12 mouse cellular contexts compared by ENCODE assay signal in genomic region chrX:58503573-58503972, GRCm38 (mm10).
DNase-seq lines count a peak whose midpoint lies in the region; ATAC-seq and TF ChIP-seq lines count a peak whose summit lies in the region.
"Had no signal": no experiment of that assay in that cellular context is flagged by ENCODE, and none has a peak within 500 bp of the region (broad histone marks: within the 10 kb centered on the region; RNA-seq: fewer than 3 reads in every experiment).

No protein-coding gene starts in this region.

- H3K27me3 ChIP-seq in cerebellum, adult 2 months (ENCODE audit: control insufficient read depth, insufficient read depth, low read length), result no peaks in the 10 kb centered on the region
- H3K27me3 ChIP-seq in forebrain, embryonic 13.5 days, result no peaks in the 10 kb centered on the region
- no peaks in the 10 kb centered on the region for H3K27me3 ChIP-seq in midbrain, postnatal 0 days (ENCODE audit: insufficient read depth, low read length)
- H3K27me3 ChIP-seq: heart, embryonic 15.5 days had no signal

- no peaks in the 10 kb centered on the region for H3K9me3 ChIP-seq in forebrain, embryonic 13.5 days (replicated peaks)
- no peaks in the 10 kb centered on the region for H3K9me3 ChIP-seq in midbrain, postnatal 0 days (ENCODE audit: low read length)
- H3K9me3 ChIP-seq: heart, embryonic 15.5 days had no signal

- TF ChIP-seq CTCF in cerebellum, adult 2 months (IDR thresholded peaks at IDR 0.05; ENCODE audit: borderline replicate concordance, insufficient read depth, low read depth, low read length), result no peak
- no peak for TF ChIP-seq CTCF in midbrain, postnatal 0 days (IDR thresholded peaks at IDR 0.05)

- WGBS in cerebellum, adult 2 months, result 29% methylated on average over 1 of the region's 1 CpGs
- 50% methylated on average over 1 of the region's 1 CpGs for WGBS in forebrain, embryonic 13.5 days
- 0% methylated on average over 1 of the region's 1 CpGs for WGBS in midbrain, postnatal 0 days

- peak; percentile 45 to 51 for DNase-seq in cerebellum, postnatal 10 days
- no peak for DNase-seq in cerebellum, adult 2 months
- DNase-seq in layer of hippocampus, adult 8-10 months (ENCODE audit: low spot score in 2 of 2), result peak; percentile 43 to 44
- DNase-seq in midbrain, postnatal 0 days (ENCODE audit: low spot score), result peak; percentile 71
- DNase-seq in ovary, postnatal 10 days (ENCODE audit: low spot score), result no peak
- no peak for DNase-seq in B cell, adult 2 months
- DNase-seq in liver, result no peak
- DNase-seq: adrenal gland, adult 2 months; cerebellum, adult 9-11 months had no signal

- no peaks in the 10 kb centered on the region for H3K4me1 ChIP-seq in cerebellum, adult 2 months (ENCODE audit: control insufficient read depth, insufficient read depth, low read length)
- H3K4me1 ChIP-seq in forebrain, embryonic 13.5 days, result 0 out of 2 replicates have a peak, but pooled peaks cover 3% of the 10 kb centered on the region
- H3K4me1 ChIP-seq in midbrain, postnatal 0 days (ENCODE audit: insufficient read depth, low read length), result no peaks in the 10 kb centered on the region
- H3K4me1 ChIP-seq: heart, embryonic 15.5 days had no signal

- peak; percentile 57 for ATAC-seq in forebrain, embryonic 13.5 days
- ATAC-seq in midbrain, postnatal 0 days (ENCODE audit: low FRiP score), result 0 out of 2 replicates have a peak, but pooled peaks have one; percentile 38

- no peaks in the 10 kb centered on the region for H3K36me3 ChIP-seq in forebrain, embryonic 13.5 days (ENCODE audit: poor library complexity, severe bottlenecking)
- H3K36me3 ChIP-seq in midbrain, postnatal 0 days (ENCODE audit: insufficient read depth, low read length), result no peaks in the 10 kb centered on the region
- H3K36me3 ChIP-seq: heart, embryonic 15.5 days had no signal

- H3K4me2 ChIP-seq in forebrain, embryonic 13.5 days, result no peak overlapping the region
- no peak overlapping the region for H3K4me2 ChIP-seq in midbrain, postnatal 0 days (ENCODE audit: low read depth, low read length, poor library complexity, severe bottlenecking)
- H3K4me2 ChIP-seq: heart, embryonic 15.5 days had no signal

- no peak overlapping the region for H3K27ac ChIP-seq in cerebellum, adult 2 months (ENCODE audit: insufficient read depth, low read length)
- H3K27ac ChIP-seq in forebrain, embryonic 13.5 days, result no peak overlapping the region
- H3K27ac ChIP-seq in midbrain, postnatal 0 days (ENCODE audit: low read depth, low read length), result no peak overlapping the region
- H3K27ac ChIP-seq: heart, embryonic 15.5 days; kidney, postnatal 0 days had no signal

- H3K9ac ChIP-seq in forebrain, embryonic 13.5 days, result no peak overlapping the region
- no peak overlapping the region for H3K9ac ChIP-seq in midbrain, postnatal 0 days (replicated peaks; ENCODE audit: low read length, poor library complexity, severe bottlenecking)
- H3K9ac ChIP-seq: heart, embryonic 15.5 days had no signal

- TF ChIP-seq POLR2A in cerebellum, adult 2 months (IDR thresholded peaks at IDR 0.05; ENCODE audit: borderline replicate concordance, insufficient read depth, low read length), result no peak

- no peak overlapping the region for H3K4me3 ChIP-seq in cerebellum, adult 2 months (replicated peaks; ENCODE audit: insufficient read depth, low read depth, low read length)
- no peak overlapping the region for H3K4me3 ChIP-seq in forebrain, embryonic 13.5 days
- no peak overlapping the region for H3K4me3 ChIP-seq in midbrain, postnatal 0 days (ENCODE audit: low read depth, low read length)
- H3K4me3 ChIP-seq: heart, embryonic 15.5 days had no signal

Comparison
In these comparisons a context has a peak if more than half of its experiments do, and no peak if none do; other contexts are left out.
1. DNase-seq: peak in cerebellum, postnatal 10 days (2 of 2), layer of hippocampus, adult 8-10 months (2 of 2) and midbrain, postnatal 0 days (single experiment); none in cerebellum, adult 2 months (0 of 2), ovary, postnatal 10 days (single experiment), B cell, adult 2 months (0 of 2) and liver (single experiment).